Mouse (Mus musculus) MEL (cell line): Measurements from ENCODE around the gene Gm10491. TPM values are rescaled to one million over a fixed set of nuclear protein-coding genes. Genes with fewer than 3 reads are reported as not detected.

Experiments used
- DNase-seq: peaks from one replicate; pipeline ENCODE4 v3.0.0; 2011; ENCODE audit warnings: low read depth, low spot score
- H3K27ac ChIP-seq: 2 replicates; pipeline ENCODE4 v1.5.1; 2012; ENCODE audit warnings: low read depth, mild to moderate bottlenecking, control low read depth, low read length, moderate library complexity; ENCODE audit not compliant: control insufficient read depth
- H3K27me3 ChIP-seq, 2 experiments: fragments of 150-350 bp in 1 of 2; sonication (generic) in 1 of 2; 2 replicates each; pipeline ENCODE4 v1.6.1; 2012; ENCODE audit warnings: low read length in 2 of 2, mild to moderate bottlenecking in 2 of 2, improper control_type of control experiment in 1 of 2, moderate library complexity in 1 of 2; ENCODE audit not compliant: insufficient read depth in 2 of 2, control insufficient read depth in 1 of 2
- H3K36me3 ChIP-seq, 2 experiments: 2 replicates each; pipeline ENCODE4 v1.6.1; 2012 to 2014; ENCODE audit warnings: low read length in 2 of 2, improper control_type of control experiment in 1 of 2, inconsistent platforms in 1 of 2, mild to moderate bottlenecking in 1 of 2; ENCODE audit not compliant: insufficient read depth in 2 of 2, control insufficient read depth in 1 of 2
- H3K4me1 ChIP-seq, 2 experiments: fragments of 150-350 bp in 1 of 2; sonication (generic) in 1 of 2; 2 replicates each; pipeline ENCODE4 v1.6.1; 2012; ENCODE audit warnings: low read length in 2 of 2, improper control_type of control experiment in 1 of 2, mild to moderate bottlenecking in 1 of 2; ENCODE audit not compliant: insufficient read depth in 2 of 2, control insufficient read depth in 1 of 2
- H3K4me3 ChIP-seq, 2 experiments: fragments of 150-350 bp in 1 of 2; sonication (generic) in 1 of 2; 2 replicates each; pipeline ENCODE4 v1.5.1; 2012; ENCODE audit warnings: low read depth in 2 of 2, low read length in 2 of 2, mild to moderate bottlenecking in 2 of 2, moderate library complexity in 2 of 2, control low read depth in 1 of 2, improper control_type of control experiment in 1 of 2; ENCODE audit not compliant: control insufficient read depth in 1 of 2, insufficient read depth in 1 of 2
- H3K79me2 ChIP-seq: 2 replicates; pipeline ENCODE4 v1.6.1; 2012; ENCODE audit warnings: mild to moderate bottlenecking, low read length, moderate library complexity; ENCODE audit not compliant: control insufficient read depth, poor library complexity, insufficient read depth
- H3K9ac ChIP-seq: 2 replicates; pipeline ENCODE4 v1.6.1; 2012; ENCODE audit warnings: low read depth, mild to moderate bottlenecking, control low read depth, low read length, moderate library complexity; ENCODE audit not compliant: control insufficient read depth, poor library complexity, severe bottlenecking
- H3K9me3 ChIP-seq: fragments of 150-350 bp; sonication (generic); replicated peaks from 2 replicates; pipeline ENCODE4 v1.6.1; 2012; ENCODE audit warnings: mild to moderate bottlenecking, low read length, improper control_type of control experiment, moderate library complexity; ENCODE audit not compliant: insufficient read depth
- BHLHE40 ChIP-seq: IDR thresholded peaks from 2 replicates; pipeline ENCODE4 v1.6.1; 2012; ENCODE audit warnings: low read depth, mild to moderate bottlenecking, inconsistent platforms, low read length, improper control_type of control experiment, borderline replicate concordance
- CTCF ChIP-seq, 3 experiments: IDR thresholded peaks in 2 of 3; conservative IDR thresholded peaks in 1 of 3; 2 replicates each; pipeline ENCODE4 v1.5.1; 2011 to 2012; ENCODE audit warnings: low read length in 3 of 3, low read depth in 2 of 3, mild to moderate bottlenecking in 2 of 3, improper control_type of control experiment in 1 of 3, inconsistent platforms in 1 of 3, mixed read lengths in 1 of 3, moderate library complexity in 1 of 3; ENCODE audit not compliant: control insufficient read depth in 1 of 3, insufficient read depth in 1 of 3, poor library complexity in 1 of 3, severe bottlenecking in 1 of 3
- ETS1 ChIP-seq: IDR thresholded peaks from 2 replicates; pipeline ENCODE4 v1.6.1; 2012; ENCODE audit warnings: low read depth, mild to moderate bottlenecking, inconsistent platforms, low read length, improper control_type of control experiment, moderate library complexity
- GATA1 ChIP-seq: IDR thresholded peaks from 2 replicates; pipeline ENCODE4 v1.6.1; 2011; ENCODE audit warnings: low read depth, low read length, improper control_type of control experiment
- HCFC1 ChIP-seq: IDR thresholded peaks from 2 replicates; pipeline ENCODE4 v1.6.1; 2012; ENCODE audit warnings: low read depth, mild to moderate bottlenecking, inconsistent platforms, low read length, improper control_type of control experiment, moderate library complexity
- JUND ChIP-seq: IDR thresholded peaks from 2 replicates; pipeline ENCODE4 v1.6.1; 2011; ENCODE audit warnings: low read depth, mild to moderate bottlenecking, improper control_type of control experiment, low read length
- MAX ChIP-seq: IDR thresholded peaks from 2 replicates; pipeline ENCODE4 v1.6.1; 2011; ENCODE audit warnings: low read length, improper control_type of control experiment
- MEF2A ChIP-seq: IDR thresholded peaks from 2 replicates; pipeline ENCODE4 v1.6.1; 2014; ENCODE audit warnings: low read depth, mild to moderate bottlenecking, inconsistent platforms, low read length, improper control_type of control experiment; ENCODE audit not compliant: poor library complexity, insufficient replicate concordance, severe bottlenecking; ENCODE audit errors: extremely low read depth
- MXI1 ChIP-seq: IDR thresholded peaks from 2 replicates; pipeline ENCODE4 v1.6.1; 2011; ENCODE audit warnings: mild to moderate bottlenecking, low read depth, low read length, improper control_type of control experiment
- MYB ChIP-seq: IDR thresholded peaks from 2 replicates; pipeline ENCODE4 v1.6.1; 2011; ENCODE audit warnings: mild to moderate bottlenecking, low read depth, low read length, improper control_type of control experiment
- MYC ChIP-seq: IDR thresholded peaks from 2 replicates; pipeline ENCODE4 v1.6.1; 2011; ENCODE audit warnings: low read depth, mild to moderate bottlenecking, low read length, improper control_type of control experiment, moderate library complexity
- NRF1 ChIP-seq: IDR thresholded peaks from 2 replicates; pipeline ENCODE4 v1.6.1; 2014; ENCODE audit warnings: low read depth, mild to moderate bottlenecking, inconsistent platforms, low read length, improper control_type of control experiment, moderate library complexity; ENCODE audit not compliant: poor library complexity, insufficient read depth, severe bottlenecking
- POLR2A ChIP-seq, 2 experiments: IDR thresholded peaks; 2 replicates each; pipeline ENCODE4 v1.6.1; 2011 to 2012; ENCODE audit warnings: low read length in 2 of 2, mild to moderate bottlenecking in 2 of 2, control low read depth in 1 of 2, improper control_type of control experiment in 1 of 2, low read depth in 1 of 2, moderate library complexity in 1 of 2; ENCODE audit not compliant: control insufficient read depth in 1 of 2, insufficient read depth in 1 of 2, poor library complexity in 1 of 2
- RAD21 ChIP-seq: IDR thresholded peaks from 2 replicates; pipeline ENCODE4 v1.6.1; 2011; ENCODE audit warnings: mild to moderate bottlenecking, low read depth, low read length, improper control_type of control experiment
- SIN3A ChIP-seq: IDR thresholded peaks from 2 replicates; pipeline ENCODE4 v1.6.1; 2012; ENCODE audit warnings: low read length, improper control_type of control experiment, inconsistent platforms
- SMC3 ChIP-seq: IDR thresholded peaks from 2 replicates; pipeline ENCODE4 v1.6.1; 2011; ENCODE audit warnings: low read depth, low read length, improper control_type of control experiment
- TAL1 ChIP-seq: IDR thresholded peaks from 2 replicates; pipeline ENCODE4 v1.6.1; 2012; ENCODE audit warnings: mild to moderate bottlenecking, inconsistent platforms, low read length, moderate library complexity, mixed read lengths
- TCF12 ChIP-seq: IDR thresholded peaks from 2 replicates; pipeline ENCODE4 v1.6.1; 2014; ENCODE audit warnings: low read depth, mild to moderate bottlenecking, inconsistent platforms, low read length, improper control_type of control experiment, moderate library complexity
- UBTF ChIP-seq: IDR thresholded peaks from 2 replicates; pipeline ENCODE4 v1.6.1; 2012; ENCODE audit warnings: low read depth, mild to moderate bottlenecking, inconsistent platforms, low read length, improper control_type of control experiment, moderate library complexity, borderline replicate concordance; ENCODE audit not compliant: insufficient read depth
- USF1 ChIP-seq: IDR thresholded peaks from 2 replicates; pipeline ENCODE4 v1.6.1; 2014; ENCODE audit warnings: low read depth, mild to moderate bottlenecking, inconsistent platforms, low read length, improper control_type of control experiment, moderate library complexity
- ZNF384 ChIP-seq: IDR thresholded peaks from 2 replicates; pipeline ENCODE4 v1.6.1; 2012; ENCODE audit warnings: low read depth, mild to moderate bottlenecking, inconsistent platforms, low read length, improper control_type of control experiment
- polyA plus RNA-seq, 2 experiments: library from polyadenylated mRNA; stranded (reverse) in 1 of 2; unstranded in 1 of 2; fragments of >175 nt in 1 of 2; fragments of >200 nt in 1 of 2; gene quantifications; 2 replicates each; pipeline versions ENCODE4 v1.2.1 to v1.2.4; 2012; ENCODE audit warnings: low replicate concordance in 2 of 2, low read depth in 1 of 2; ENCODE audit not compliant: insufficient read length in 2 of 2, insufficient read depth in 1 of 2, missing spikeins in 1 of 2
- total RNA-seq: library from RNA; depleted of rRNA; stranded (reverse); fragments of 300-350 nt; gene quantifications from 2 replicates; pipeline ENCODE4 v1.2.3, GENCODE M21; 2012

Gene Gm10491
- total and polyA plus RNA-seq, 3 experiments, result not detected

DNA sequence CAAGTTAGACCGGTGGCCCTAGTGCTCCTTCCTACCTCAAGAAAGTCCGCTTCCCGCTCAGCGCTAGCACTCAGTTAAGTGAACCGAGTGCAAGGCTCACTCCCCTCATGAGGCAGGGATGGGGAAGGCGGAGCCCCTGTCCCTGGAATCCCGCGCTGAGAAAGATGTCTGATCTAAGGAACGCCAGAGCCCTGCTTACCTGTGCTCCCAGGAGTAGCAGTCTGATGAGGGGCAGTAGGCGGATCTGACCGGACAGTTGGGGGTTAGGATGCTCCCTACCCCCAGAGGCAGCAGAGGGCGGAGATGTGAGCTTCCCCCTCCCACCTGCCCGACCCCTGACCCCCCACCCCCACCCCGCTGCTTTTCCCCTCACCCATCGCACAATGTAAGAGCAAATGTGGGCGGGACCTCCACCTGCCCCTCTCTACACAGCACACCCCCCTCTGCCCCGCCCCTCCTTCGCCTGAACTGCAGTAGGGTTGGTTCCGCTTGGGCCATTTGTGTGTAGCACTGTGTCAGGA is 20.7 kb upstream of the Gm10491 start, which contains the start of gene Eras:
Gene Eras, minus strand, starts transcription at position 338 of the 521 bp plus-strand sequence.
- no peak within 1 kb of the TSS for H3K9ac ChIP-seq
- H3K79me2 ChIP-seq, result no peaks in the 10 kb centered on the region
- no peaks in the 10 kb centered on the region for H3K36me3 ChIP-seq
- TF ChIP-seq MYC, result no peak
- TF ChIP-seq, all 39 proteins: peak for 0
- peaks cover 0 to 2% of the 10 kb centered on the region in 2 experiments; a peak in 3 of 4 replicates for H3K27me3 ChIP-seq
- H3K4me1 ChIP-seq, result no peaks in the 10 kb centered on the region
- H3K4me3 ChIP-seq, result no peak within 1 kb of the TSS
- H3K9me3 ChIP-seq, result no peaks in the 10 kb centered on the region
- no peak within 1 kb of the TSS for H3K27ac ChIP-seq
- no peak for DNase-seq

DNA sequence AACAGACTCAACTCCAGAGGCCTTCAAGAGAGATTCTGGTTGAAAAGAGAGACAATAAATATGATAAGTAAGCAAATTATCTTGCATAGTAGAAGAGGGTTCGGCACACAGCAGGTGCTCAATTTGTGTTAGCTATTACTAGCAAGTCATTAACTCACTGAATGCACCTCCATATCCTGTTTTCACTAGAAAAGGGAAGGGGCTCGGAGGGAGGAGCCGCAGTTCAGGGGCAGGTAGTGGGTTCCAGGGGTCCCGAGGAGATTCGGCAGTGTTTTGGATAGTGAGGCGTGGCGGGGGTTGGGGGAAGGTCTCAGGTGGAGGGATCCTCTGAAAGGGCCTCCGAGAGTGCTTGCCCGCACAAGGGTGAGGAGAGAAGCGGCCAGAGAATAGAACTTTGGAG is 19.5 kb upstream of the Gm10491 start:
- H3K36me3 ChIP-seq, result no peaks in the 10 kb centered on the region
- no peak overlapping the region for H3K9ac ChIP-seq
- DNase-seq, result no peak
- H3K27me3 ChIP-seq, result peaks cover 0 to 2% of the 10 kb centered on the region in 2 experiments; a peak in 3 of 4 replicates
- H3K9me3 ChIP-seq, result no peaks in the 10 kb centered on the region
- no peaks in the 10 kb centered on the region for H3K79me2 ChIP-seq
- H3K27ac ChIP-seq, result no peak overlapping the region
- TF ChIP-seq ETS1 (no peak), SIN3A (no peak), NRF1 (no peak), UBTF (no peak), TCF12 (no peak), MEF2A (no peak), USF1 (no peak), MAX (no peak), CTCF (IDR thresholded peaks at IDR 0.05 in 2 of 3, conservative IDR thresholded peaks at IDR 0.05 in 1 of 3; ENCODE audit: control insufficient read depth in 1 of 3, insufficient read depth in 1 of 3, low read depth in 2 of 3, low read length in 3 of 3, poor library complexity in 1 of 3, severe bottlenecking in 1 of 3) (no peak), HCFC1 (no peak), MXI1 (no peak), RAD21 (no peak), SMC3 (no peak)
- TF ChIP-seq, all 39 proteins: peak for 0
- no peaks in the 10 kb centered on the region for H3K4me1 ChIP-seq
- no peak overlapping the region for H3K4me3 ChIP-seq

DNA sequence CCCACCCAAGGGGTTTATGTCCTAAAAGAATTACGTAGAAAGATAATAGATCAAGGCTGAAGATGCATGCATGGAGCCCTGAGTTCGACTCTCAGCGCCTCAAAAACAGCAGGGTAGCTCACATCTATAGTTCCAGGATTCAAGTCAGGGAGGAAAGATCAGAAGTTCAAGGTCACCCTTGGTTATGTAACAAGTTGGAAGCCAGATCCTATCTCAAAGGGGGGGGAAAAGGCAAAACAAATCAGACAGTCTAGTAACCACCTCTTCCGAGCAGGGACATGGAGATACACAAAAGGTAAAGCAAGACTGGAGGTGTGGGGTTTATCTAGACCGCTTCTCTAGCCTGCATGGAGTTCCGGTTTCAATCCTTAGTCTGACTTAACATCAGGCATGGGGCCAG is 18.6 kb upstream of the Gm10491 start:
- Histone ChIP-seq H3K36me3 (no peaks in the 10 kb centered on the region), H3K79me2 (no peaks in the 10 kb centered on the region), H3K27me3 (peaks cover 0 to 2% of the 10 kb centered on the region in 2 experiments; a peak in 3 of 4 replicates), H3K4me3 (no peak overlapping the region), H3K4me1 (no peaks in the 10 kb centered on the region), H3K9ac (no peak overlapping the region), H3K9me3 (no peaks in the 10 kb centered on the region), H3K27ac (no peak overlapping the region)
- no peak for TF ChIP-seq RAD21
- TF ChIP-seq ZNF384, result no peak
- no peak for TF ChIP-seq SMC3
- no peak for TF ChIP-seq GATA1
- no peak for TF ChIP-seq USF1
- no peak for TF ChIP-seq BHLHE40
- TF ChIP-seq POLR2A (IDR thresholded peaks at IDR 0.05; ENCODE audit: control insufficient read depth in 1 of 2, insufficient read depth in 1 of 2, low read depth in 1 of 2, low read length in 2 of 2, poor library complexity in 1 of 2), result no peak
- no peak for TF ChIP-seq MYB
- TF ChIP-seq TAL1, result no peak
- no peak for TF ChIP-seq JUND
- DNase-seq, result no peak
